Mouse (Mus musculus) liver, postnatal 0 days (tissue): Measurements from ENCODE around the gene Ppp1r9a.

Experiments
- CTCF ChIP-seq: sonication (generic); IDR thresholded peaks from 2 replicates; pipeline ENCODE4 v1.5.1; 2016; ENCODE audit warnings: antibody characterized with exemption, low read depth
- EP300 ChIP-seq: IDR thresholded peaks from 2 replicates; pipeline ENCODE4 v1.6.1; 2016; ENCODE audit warnings: antibody characterized with exemption, low read depth, mild to moderate bottlenecking

DNA sequence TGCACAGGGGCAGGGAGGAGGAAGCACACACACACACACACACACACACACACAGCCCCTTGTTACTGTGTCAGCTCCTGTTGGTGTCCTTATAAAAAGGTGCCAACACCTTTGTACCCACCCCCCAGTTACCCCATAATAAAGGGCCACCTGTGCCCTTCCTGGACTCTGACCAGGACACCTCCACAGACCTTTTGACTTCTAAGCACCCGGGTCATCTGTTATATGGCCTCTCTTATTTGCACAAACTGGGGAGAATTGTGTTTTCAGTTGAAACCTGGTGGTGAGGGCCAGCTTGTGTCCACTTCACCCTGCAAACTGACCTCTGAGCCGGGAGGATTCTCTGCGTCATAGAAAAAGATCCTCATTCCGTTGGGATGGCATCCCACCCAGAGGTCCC is 268.7 kb downstream of the Ppp1r9a start:
- TF ChIP-seq CTCF (no peak), EP300 (peak; percentile 45; the same call in 1 of the 2 replicates)
